Mouse (Mus musculus) kidney, postnatal 4 days (tissue): ENCODE measurements around the gene Rnf32.

ENCODE experiments used
- DNase-seq, 2 experiments: peaks; one replicate each; pipeline ENCODE4 v3.0.0; 2021; ENCODE audit warnings: mixed read lengths in 2 of 2

Gene Rnf32

GRCm38 (mm10) chr5:29195570-29196263, at the start of gene Rnf32:
TSS of gene Rnf32 (plus strand) at chr5:29195992.
- DNase-seq = peak; percentile 83 to 87

GRCm38 (mm10) chr5:29150146-29150545, 45.6 kb upstream of the Rnf32 start:
- DNase-seq = peak; percentile 7

GRCm38 (mm10) chr5:29159849-29160248, 35.9 kb upstream of the Rnf32 start:
- DNase-seq = no peak

GRCm38 (mm10) chr5:29166947-29167346, 28.8 kb upstream of the Rnf32 start:
- DNase-seq = no peak

GRCm38 (mm10) chr5:29170193-29170592, 25.6 kb upstream of the Rnf32 start:
- DNase-seq = peak; percentile 2 to 5

GRCm38 (mm10) chr5:29171165-29171564, 24.6 kb upstream of the Rnf32 start:
- no peak for DNase-seq

- no peak for DNase-seq
Measured at GRCm38 (mm10) chr5:29186798-29187197, 9.0 kb upstream of the Rnf32 start.

GRCm38 (mm10) chr5:29195231-29195569, 592 bp upstream of the Rnf32 start:
- DNase-seq = no peak

- DNase-seq = no peak
Measured at GRCm38 (mm10) chr5:29196264-29196658, 469 bp downstream of the Rnf32 start.

- no peak for DNase-seq
Measured at GRCm38 (mm10) chr5:29197187-29197586, 1.4 kb downstream of the Rnf32 start.

GRCm38 (mm10) chr5:29198960-29199488, 3.2 kb downstream of the Rnf32 start:
- DNase-seq = no peak

- no peak for DNase-seq
Measured at GRCm38 (mm10) chr5:29199868-29200267, 4.1 kb downstream of the Rnf32 start.

GRCm38 (mm10) chr5:29205690-29206089, 9.9 kb downstream of the Rnf32 start:
- DNase-seq = no peak

- no peak for DNase-seq
Measured at GRCm38 (mm10) chr5:29211980-29212555, 16.3 kb downstream of the Rnf32 start.

- no peak for DNase-seq
Measured at GRCm38 (mm10) chr5:29217997-29218396, 22.2 kb downstream of the Rnf32 start.

- DNase-seq = no peak
Measured at GRCm38 (mm10) chr5:29224089-29224488, 28.3 kb downstream of the Rnf32 start.

- DNase-seq = no peak
Measured at GRCm38 (mm10) chr5:29230481-29230880, 34.7 kb downstream of the Rnf32 start.

GRCm38 (mm10) chr5:29238379-29238778, 42.6 kb downstream of the Rnf32 start:
- DNase-seq = no peak

- no peak for DNase-seq
Measured at GRCm38 (mm10) chr5:29244769-29245168, 49.0 kb downstream of the Rnf32 start.

GRCm38 (mm10) chr5:29250795-29251495, 55.2 kb downstream of the Rnf32 start:
- peak in 1 of 2 experiments; percentile 3 for DNase-seq

- DNase-seq = no peak
Measured at GRCm38 (mm10) chr5:29251496-29251873, 55.7 kb downstream of the Rnf32 start.

- no peak for DNase-seq
Measured at GRCm38 (mm10) chr5:29253876-29254275, 58.1 kb downstream of the Rnf32 start.

GRCm38 (mm10) chr5:29270879-29271278, 75.1 kb downstream of the Rnf32 start:
- peak in 1 of 2 experiments; percentile 4 for DNase-seq

- no peak for DNase-seq
Measured at GRCm38 (mm10) chr5:29273426-29273825, 77.6 kb downstream of the Rnf32 start.
